Mouse (Mus musculus): ENCODE measurements at regions not wholly inside any gene's neighbourhood (a gene's known extent, or its start where the extent isn't known, plus 50 kb on each side); places are given as distances from the start of the nearest gene placed in this dataset.

DNA sequence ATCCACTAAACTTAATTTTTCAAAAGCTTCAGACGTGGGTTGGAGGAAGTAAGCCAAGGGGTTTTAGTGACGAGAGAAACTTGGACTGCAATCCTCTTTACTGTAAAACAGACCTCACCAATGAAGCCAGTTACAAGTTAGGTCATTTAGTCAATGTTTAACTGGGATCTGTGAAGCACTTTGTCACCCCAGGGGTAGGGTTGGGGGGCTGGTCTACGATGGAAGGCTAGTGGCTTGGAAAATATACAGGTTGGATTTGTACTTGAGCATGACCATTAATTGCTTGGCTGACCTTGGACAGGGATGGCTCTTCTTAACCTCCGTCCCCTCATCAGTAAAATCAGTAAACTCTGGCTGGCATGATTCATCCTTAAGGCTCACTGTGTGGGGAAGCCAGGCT lies 142.2 kb downstream of the Pax1 start:
- no peak for DNase-seq (ENCODE audit: low spot score in 2 of 2)

DNA sequence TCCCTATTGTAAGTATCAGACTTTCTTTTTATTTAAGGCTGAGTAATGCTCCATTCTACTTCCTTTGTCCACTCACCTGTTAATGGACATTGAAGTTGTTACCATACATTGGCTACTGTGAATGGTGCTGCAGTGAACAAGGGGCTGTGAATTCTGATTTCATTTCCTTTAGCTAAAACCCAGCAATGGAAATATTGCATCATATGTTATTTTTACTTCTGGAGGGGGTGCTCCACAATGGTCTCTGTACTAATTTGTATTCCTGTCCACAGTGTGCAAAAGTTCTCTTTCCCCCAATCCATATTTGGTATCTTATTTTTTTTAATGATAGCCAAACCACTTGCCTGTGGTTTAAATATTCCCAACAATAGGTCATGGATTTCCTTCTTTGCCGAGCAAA lies 137.0 kb downstream of the Pax1 start:
- no peak for DNase-seq (ENCODE audit: low spot score in 2 of 2)

DNA sequence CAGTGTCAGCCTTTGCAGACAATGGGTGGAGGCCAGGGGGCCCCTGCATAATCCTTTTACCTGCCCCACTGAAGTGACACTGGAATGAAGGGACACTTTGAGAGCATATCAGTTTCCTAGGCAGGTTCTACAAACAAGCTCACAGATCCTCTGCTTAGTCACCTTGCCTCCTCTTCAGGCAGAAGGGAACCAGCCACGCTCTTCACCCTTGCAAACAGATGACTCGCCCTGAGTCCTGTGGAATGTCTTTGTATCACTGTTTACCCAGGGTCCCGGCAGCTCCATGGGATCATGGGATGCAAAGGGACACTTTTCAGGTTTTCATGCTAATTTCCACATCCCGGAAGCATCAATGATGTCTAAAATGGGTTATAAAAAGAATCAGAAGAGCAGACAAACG lies 94.2 kb downstream of the Pax1 start:
- DNase-seq (ENCODE audit: low spot score in 2 of 2) = no peak

DNA sequence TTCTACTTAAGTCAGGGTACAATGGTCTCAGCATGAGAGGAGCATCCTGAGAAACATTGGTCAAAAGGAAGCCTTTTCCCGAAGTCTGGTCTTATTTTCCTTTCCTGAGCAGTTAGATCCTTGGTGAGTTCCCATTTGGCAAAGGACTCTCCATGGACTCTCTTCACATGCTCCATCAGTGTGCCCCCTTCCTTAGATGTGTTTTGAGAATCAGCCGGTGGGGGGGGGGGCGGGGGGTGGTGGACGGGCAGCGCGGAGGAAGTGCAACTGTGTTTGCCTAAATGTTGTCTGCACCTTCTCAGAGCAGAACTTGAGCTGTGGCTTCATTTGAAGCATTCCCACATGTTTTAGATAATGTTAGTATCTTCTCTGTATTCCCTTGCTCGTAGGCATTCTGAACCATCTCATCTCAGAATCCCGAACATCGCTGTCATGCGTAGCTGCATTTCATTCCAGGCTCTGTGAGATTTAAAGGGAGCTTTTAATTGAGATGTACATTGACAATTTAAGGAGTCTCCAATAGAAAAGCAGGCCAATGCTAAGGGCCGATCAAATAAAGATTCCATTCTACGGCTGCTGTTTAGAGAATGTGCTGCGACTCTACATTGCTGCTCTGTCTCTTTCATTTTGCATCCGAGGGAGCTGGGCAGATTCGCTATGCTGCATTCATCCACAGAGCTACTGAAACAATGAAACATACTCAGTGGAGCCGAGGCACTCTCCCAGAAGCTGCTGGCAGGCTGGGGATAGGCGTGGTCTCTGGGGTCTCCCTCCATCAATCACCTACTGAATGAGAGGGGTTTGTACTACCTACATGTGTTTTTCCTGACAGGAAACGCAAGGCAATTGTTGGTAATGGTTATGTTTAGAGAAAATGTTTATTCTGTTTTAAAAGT lies 92.9 kb downstream of the Pax1 start:
- no peak for DNase-seq (ENCODE audit: low spot score in 2 of 2)
